ENCODE assay signal across 26 mouse cellular contexts in genomic region chr11:49770676-49771550, GRCm38 (mm10). TPM values are rescaled to one million over a fixed set of nuclear protein-coding genes. Genes with fewer than 3 reads are reported as not detected.
A peak's percentile ranks its signal among the peaks of the same experiment; 100 is the strongest.
DNase-seq lines count a peak whose midpoint lies in the region; ATAC-seq and TF ChIP-seq lines count a peak whose summit lies in the region.
"Had no signal": no experiment of that assay in that cellular context is flagged by ENCODE, and none has a peak within 500 bp of the region (broad histone marks: within the 10 kb centered on the region; RNA-seq: fewer than 3 reads in every experiment).

No protein-coding gene starts in this region.

- 82% methylated on average over 9 of the region's 9 CpGs for WGBS in kidney, adult 2 months

- H3K27me3 ChIP-seq in kidney, adult 2 months (replicated peaks; ENCODE audit: control insufficient read depth, insufficient read depth, low read length) = no peaks in the 10 kb centered on the region
- H3K27me3 ChIP-seq: forebrain, embryonic 13.5 days; heart, embryonic 12.5 days; heart, embryonic 15.5 days; hindbrain, embryonic 13.5 days had no signal

- peak; percentile 70 for DNase-seq in CD4-positive helper T cell, adult 2 months (ENCODE audit: low read depth, low spot score)
- DNase-seq in naive thymus-derived CD4-positive, alpha-beta T cell, adult 2 months (ENCODE audit: low read depth) = peak; percentile 56
- DNase-seq in adrenal gland, adult 2 months = no peak
- no peak for DNase-seq in right cerebral cortex, postnatal 14 days
- DNase-seq in kidney, adult 2 months = no peak
- DNase-seq in cerebellum, adult 8-10 months = no peak
- DNase-seq: adrenal gland, postnatal 14 days; cerebellum, adult 11-12 months; cerebellum, adult 9-10 months; cerebellum, postnatal 14 days; gastrocnemius, postnatal 14 days; heart, adult 11 months; heart, postnatal 10 days; heart, postnatal 36 days had no signal

- no peaks in the 10 kb centered on the region for H3K4me1 ChIP-seq in kidney, adult 2 months (ENCODE audit: control insufficient read depth, insufficient read depth, low read length)
- H3K4me1 ChIP-seq: forebrain, embryonic 13.5 days; heart, embryonic 15.5 days; hindbrain, embryonic 13.5 days had no signal

- H3K4me3 ChIP-seq in kidney, adult 2 months (ENCODE audit: insufficient read depth, low read depth, low read length) = no peak overlapping the region
- H3K4me3 ChIP-seq: forebrain, embryonic 10.5 days; forebrain, embryonic 13.5 days; heart, embryonic 12.5 days; heart, embryonic 15.5 days; hindbrain, embryonic 10.5 days; hindbrain, embryonic 13.5 days had no signal

- no peaks in the 10 kb centered on the region for H3K36me3 ChIP-seq in kidney, adult 2 months (ENCODE audit: control insufficient read depth, insufficient read depth, low read length)
- H3K36me3 ChIP-seq: forebrain, embryonic 10.5 days; G1E; heart, embryonic 12.5 days; heart, embryonic 15.5 days; hindbrain, embryonic 10.5 days; hindbrain, embryonic 13.5 days had no signal

- no peak for TF ChIP-seq POLR2A in kidney, adult 2 months (IDR thresholded peaks at IDR 0.05; ENCODE audit: low read depth, low read length)

- peak; percentile 86 for ATAC-seq in CD4-positive, CD25-positive, alpha-beta regulatory T cell, adult 4 months
- peak; percentile 84 for ATAC-seq in activated CD4-positive, CD25-positive, alpha-beta regulatory T cell, adult 4 months
- ATAC-seq: forebrain, embryonic 13.5 days; forebrain, embryonic 16.5 days; hindbrain, embryonic 16.5 days; intestine, postnatal 0 days had no signal

- no peak overlapping the region for H3K27ac ChIP-seq in kidney, adult 2 months (ENCODE audit: insufficient read depth, low read depth, low read length)
- H3K27ac ChIP-seq: forebrain, embryonic 10.5 days; forebrain, embryonic 13.5 days; heart, embryonic 15.5 days; hindbrain, embryonic 10.5 days; hindbrain, embryonic 13.5 days had no signal

- TF ChIP-seq CTCF in kidney, adult 2 months (conservative IDR thresholded peaks at IDR 0.05; ENCODE audit: insufficient read depth, insufficient read length, low read depth, low read length) = no peak

RNA-seq across cellular contexts. Expression of gene Gfpt2, which starts 23.1 kb away (rescaled TPM):
- 1 to 10 TPM; 1.9 to 3.2 TPM for polyA plus RNA-seq in CD4-positive, CD25-positive, alpha-beta regulatory T cell, adult 4 months (2017; shearing (Covaris generic))
- 1 to 10 TPM in 1 of 2 experiments, under 1 TPM in 1; 0.83 to 1.1 TPM for polyA plus RNA-seq in activated CD4-positive, CD25-positive, alpha-beta regulatory T cell, adult 4 months (2017; shearing (Covaris generic))
- 1 to 10 TPM; 6.4 to 8.0 TPM for total RNA-seq in adrenal gland, adult 2 months (2021)
- 2.3 TPM in 2 replicates for polyA plus RNA-seq in adrenal gland, adult 2 months (2012; rRNA removed)
- 7.1 and 7.9 TPM in 2 replicates for polyA plus RNA-seq in kidney, adult 2 months (2012; rRNA removed)
- polyA plus RNA-seq: G1E had no signal

RNA-seq across cellular contexts. Expression of gene Cnot6, which starts 58.4 kb away (rescaled TPM):
- 10 to 100 TPM; 19.6 to 30.0 TPM for polyA plus RNA-seq in CD4-positive, CD25-positive, alpha-beta regulatory T cell, adult 4 months (2017; shearing (Covaris generic))
- polyA plus RNA-seq in activated CD4-positive, CD25-positive, alpha-beta regulatory T cell, adult 4 months (2017; shearing (Covaris generic)) = 10 to 100 TPM; 25.8 to 30.9 TPM
- total RNA-seq in adrenal gland, adult 2 months (2021) = 10 to 100 TPM; 36.6 to 38.2 TPM
- 2.5 and 2.6 TPM in 2 replicates for polyA plus RNA-seq in adrenal gland, adult 2 months (2012; rRNA removed)
- 10.5 and 14.1 TPM in 2 replicates for polyA plus RNA-seq in kidney, adult 2 months (2012; rRNA removed)

Comparison
In these comparisons a context has a peak if more than half of its experiments do, and no peak if none do; other contexts are left out.
1. DNase-seq: peak in CD4-positive helper T cell, adult 2 months (single experiment) and naive thymus-derived CD4-positive, alpha-beta T cell, adult 2 months (single experiment); none in adrenal gland, adult 2 months (single experiment), right cerebral cortex, postnatal 14 days (single experiment), kidney, adult 2 months (single experiment) and cerebellum, adult 8-10 months (single experiment).